Mouse (Mus musculus) heart, adult 2 months (tissue): ENCODE measurements around the gene Picalm.

Source experiments
- CTCF ChIP-seq: fragments of 200-600 bp; IDR thresholded peaks from 2 replicates; pipeline ENCODE4 v1.8.1; 2022; ENCODE audit warnings: antibody characterized with exemption, mild to moderate bottlenecking, moderate library complexity
- POLR2A ChIP-seq: fragments of 200-500 bp; IDR thresholded peaks from 2 replicates; pipeline ENCODE4 v1.6.1; 2011; ENCODE audit warnings: mild to moderate bottlenecking, low read depth, low read length, control low read depth; ENCODE audit not compliant: insufficient read depth

GRCm38 (mm10) chr7:90096609-90097008, 33.4 kb upstream of the Picalm start:
- no peak for TF ChIP-seq POLR2A
- TF ChIP-seq CTCF, result no peak
